Mouse (Mus musculus) liver, embryonic 13.5 days (tissue): Measurements from ENCODE around the gene Nusap1. TPM values are rescaled to one million over a fixed set of nuclear protein-coding genes. Genes with fewer than 3 reads are reported as not detected.
"Not testable (repeated sequence)": the region's sequence is repeated elsewhere in the genome, so short reads cannot be mapped to it uniquely, and the experiment has no call there.

Experiments used
- ATAC-seq: fragments of 200-750 bp; cut with Nextera tagmentation; 2 replicates; pipeline ENCODE4 v1.8.0; 2017; ENCODE audit warnings: low read depth, mild to moderate bottlenecking, moderate number of reproducible peaks, moderate library complexity
- DNase-seq: peaks from one replicate; pipeline ENCODE4 v3.0.0; 2022
- H3K27ac ChIP-seq: fragments of 300-500 bp; sonication (generic); 2 replicates; pipeline ENCODE4 v1.5.1; 2015; ENCODE audit warnings: moderate library complexity, mild to moderate bottlenecking, inconsistent platforms
- H3K27me3 ChIP-seq: fragments of 300-500 bp; sonication (generic); 2 replicates; pipeline ENCODE4 v1.6.1; 2015; ENCODE audit warnings: mild to moderate bottlenecking, inconsistent platforms
- H3K36me3 ChIP-seq: fragments of 300-500 bp; sonication (generic); 2 replicates; pipeline ENCODE4 v1.6.1; 2015; ENCODE audit warnings: mild to moderate bottlenecking, inconsistent platforms
- H3K4me1 ChIP-seq: fragments of 300-500 bp; sonication (generic); replicated peaks from 2 replicates; pipeline ENCODE4 v1.6.1; 2015; ENCODE audit warnings: inconsistent platforms
- H3K4me2 ChIP-seq: fragments of 300-500 bp; sonication (generic); 2 replicates; pipeline ENCODE4 v1.6.1; 2015; ENCODE audit warnings: inconsistent platforms, mild to moderate bottlenecking, moderate library complexity
- H3K4me3 ChIP-seq: fragments of 300-500 bp; sonication (generic); replicated peaks from 2 replicates; pipeline ENCODE4 v1.5.1; 2015; ENCODE audit warnings: mild to moderate bottlenecking, inconsistent platforms
- H3K9ac ChIP-seq: fragments of 300-500 bp; sonication (generic); 2 replicates; pipeline ENCODE4 v1.6.1; 2015; ENCODE audit warnings: mild to moderate bottlenecking, inconsistent platforms
- H3K9me3 ChIP-seq: fragments of 300-500 bp; sonication (generic); replicated peaks from 2 replicates; pipeline ENCODE4 v1.6.1; 2016; ENCODE audit warnings: inconsistent platforms
- WGBS: fragments of 180-500 bp; shearing (Covaris S2); methylation state at CpG from one replicate; pipeline ENCODE4 v1.1.7; 2015; ENCODE audit not compliant: insufficient replicate concordance; 5-methylcytosine and 5-hydroxymethylcytosine counted together
- polyA plus RNA-seq: library from polyadenylated mRNA; unstranded; fragments of >200 nt; fragmentation: Nextera tagmentation; extraction: Ambion mirVana; gene quantifications from 2 replicates; pipeline ENCODE4 v1.2.1, GENCODE M21; 2015

The Nusap1 gene
- polyA plus RNA-seq, 1 experiment from 2014 or later = 90.6 TPM

- Histone ChIP-seq H3K27ac (no peak overlapping the region), H3K9me3 (no peaks in the 10 kb centered on the region), H3K27me3 (no peaks in the 10 kb centered on the region), H3K9ac (no peak overlapping the region), H3K4me2 (no peak overlapping the region), H3K4me1 (no peaks in the 10 kb centered on the region), H3K36me3 (peaks cover 99% of the 10 kb centered on the region), H3K4me3 (no peak overlapping the region)
- no peak for ATAC-seq
- no peak for DNase-seq
- 87% methylated on average over 5 of the region's 5 CpGs for WGBS
These were observed 26.2 kb downstream of the Nusap1 start for GRCm38 (mm10) chr2:119644254-119644653.

GRCm38 (mm10) chr2:119662220-119663182 lies 44.4 kb downstream of the Nusap1 start, which contains the start of gene Ndufaf1:
TSS of gene Ndufaf1 (minus strand) at chr2:119662827.
- ATAC-seq = peak; percentile 87
- H3K4me1 ChIP-seq = peaks cover 15% of the 10 kb centered on the region

GRCm38 (mm10) chr2:119665744-119666143 lies 47.6 kb downstream of the Nusap1 start:
- not testable (repeated sequence) for H3K9ac ChIP-seq, H3K9me3 ChIP-seq, H3K27ac ChIP-seq, H3K4me3 ChIP-seq, ATAC-seq, DNase-seq, H3K4me2 ChIP-seq, H3K36me3 ChIP-seq, H3K27me3 ChIP-seq
- peaks cover 29% of the 10 kb centered on the region for H3K4me1 ChIP-seq
- WGBS = 66% methylated on average over 22 of the region's 23 CpGs

More at GRCm38 (mm10) chr2:119662220-119663182, 44.4 kb downstream of the Nusap1 start, which contains the start of gene Ndufaf1:
- Histone ChIP-seq H3K4me3 (peak within 1 kb of the TSS; percentile 79), H3K9me3 (no peaks in the 10 kb centered on the region), H3K27ac (peak within 1 kb of the TSS; percentile 69), H3K27me3 (no peaks in the 10 kb centered on the region), H3K36me3 (peaks cover 25% of the 10 kb centered on the region), H3K4me2 (peak within 1 kb of the TSS; percentile 73), H3K9ac (peak within 1 kb of the TSS; percentile 90)
- peak; percentile 70 for DNase-seq
- 1% methylated on average over 44 of the region's 44 CpGs for WGBS

GRCm38 (mm10) chr2:119669010-119669409 lies 50.9 kb downstream of the Nusap1 start:
- Histone ChIP-seq H3K36me3 (no peaks in the 10 kb centered on the region), H3K4me1 (peaks cover 19% of the 10 kb centered on the region), H3K4me3 (no peak overlapping the region), H3K4me2 (no peak overlapping the region), H3K9me3 (no peaks in the 10 kb centered on the region), H3K27ac (no peak overlapping the region), H3K9ac (no peak overlapping the region), H3K27me3 (0 out of 2 replicates have a peak, but pooled peaks cover 3% of the 10 kb centered on the region)
- WGBS = 23% methylated on average over 7 of the region's 7 CpGs
- DNase-seq (no peak), ATAC-seq (no peak)

- peaks cover 27% of the 10 kb centered on the region for H3K4me1 ChIP-seq
- H3K27me3 ChIP-seq = 0 out of 2 replicates have a peak, but pooled peaks cover 3% of the 10 kb centered on the region
- peak within 1 kb of the TSS; percentile 92 for H3K4me3 ChIP-seq
- WGBS = under 1% methylated on average over 55 of the region's 58 CpGs
- DNase-seq (peak; percentile 89), ATAC-seq (peak; percentile 92)
- peak within 1 kb of the TSS; percentile 89 for H3K4me2 ChIP-seq
- H3K27ac ChIP-seq = peak within 1 kb of the TSS; percentile 89
- H3K9me3 ChIP-seq = no peaks in the 10 kb centered on the region
- H3K9ac ChIP-seq = peak within 1 kb of the TSS; percentile 98
- no peaks in the 10 kb centered on the region for H3K36me3 ChIP-seq
These were observed 56.6 kb downstream of the Nusap1 start, which contains the start of gene Rtf1 for GRCm38 (mm10) chr2:119674525-119675214. TSS of gene Rtf1 (plus strand) at chr2:119675068.

GRCm38 (mm10) chr2:119675215-119675784 lies 57.2 kb downstream of the Nusap1 start:
- DNase-seq (no peak), ATAC-seq (peak; percentile 81)
- peak overlapping the region; percentile 89 for H3K4me2 ChIP-seq
- no peaks in the 10 kb centered on the region for H3K9me3 ChIP-seq
- peaks cover 27% of the 10 kb centered on the region for H3K4me1 ChIP-seq
- 0 out of 2 replicates have a peak, but pooled peaks cover 3% of the 10 kb centered on the region for H3K36me3 ChIP-seq
- peak overlapping the region; percentile 89 for H3K27ac ChIP-seq
- H3K9ac ChIP-seq = peak overlapping the region; percentile 98
- H3K4me3 ChIP-seq = peak overlapping the region; percentile 92
- H3K27me3 ChIP-seq = 0 out of 2 replicates have a peak, but pooled peaks cover 3% of the 10 kb centered on the region
- WGBS = under 1% methylated on average over 38 of the region's 39 CpGs

- no peak for DNase-seq
- Histone ChIP-seq H3K27me3 (no peaks in the 10 kb centered on the region), H3K9me3 (no peaks in the 10 kb centered on the region), H3K4me1 (peaks cover 27% of the 10 kb centered on the region), H3K36me3 (0 out of 2 replicates have a peak, but pooled peaks cover 3% of the 10 kb centered on the region), H3K4me3 (peak overlapping the region; percentile 92), H3K4me2 (peak overlapping the region; percentile 89), H3K27ac (peak overlapping the region; percentile 89), H3K9ac (peak overlapping the region; percentile 98)
- ATAC-seq = no peak
- 1% methylated on average over 5 of the region's 5 CpGs for WGBS
These were observed 57.7 kb downstream of the Nusap1 start for GRCm38 (mm10) chr2:119675831-119676230.

- Histone ChIP-seq H3K9ac (no peak overlapping the region), H3K27me3 (no peaks in the 10 kb centered on the region), H3K4me3 (no peak overlapping the region), H3K4me1 (no peaks in the 10 kb centered on the region), H3K27ac (no peak overlapping the region), H3K36me3 (peaks cover 22% of the 10 kb centered on the region), H3K4me2 (no peak overlapping the region), H3K9me3 (0 out of 2 replicates have a peak, but pooled peaks cover 3% of the 10 kb centered on the region)
- DNase-seq (no peak), ATAC-seq (no peak)
- 95% methylated on average over 2 of the region's 2 CpGs for WGBS
These were observed 65.6 kb downstream of the Nusap1 start for GRCm38 (mm10) chr2:119683706-119684105.

GRCm38 (mm10) chr2:119692003-119692701 lies 74.1 kb downstream of the Nusap1 start:
- H3K9ac ChIP-seq = no peak overlapping the region
- no peak overlapping the region for H3K27ac ChIP-seq
- H3K4me1 ChIP-seq = no peaks in the 10 kb centered on the region
- no peak for DNase-seq
- peaks cover 17% of the 10 kb centered on the region for H3K36me3 ChIP-seq
- no peaks in the 10 kb centered on the region for H3K27me3 ChIP-seq
- H3K9me3 ChIP-seq = no peaks in the 10 kb centered on the region
- no peak overlapping the region for H3K4me2 ChIP-seq
- 74% methylated on average over 9 of the region's 9 CpGs for WGBS
- H3K4me3 ChIP-seq = no peak overlapping the region
- no peak for ATAC-seq

GRCm38 (mm10) chr2:119694826-119695225 lies 76.7 kb downstream of the Nusap1 start:
- Histone ChIP-seq H3K4me3 (no peak overlapping the region), H3K9me3 (no peaks in the 10 kb centered on the region), H3K27ac (no peak overlapping the region), H3K4me2 (no peak overlapping the region), H3K27me3 (no peaks in the 10 kb centered on the region), H3K36me3 (peaks cover 15% of the 10 kb centered on the region), H3K4me1 (no peaks in the 10 kb centered on the region; the same call in 1 of the 2 replicates), H3K9ac (no peak overlapping the region)
- no peak for DNase-seq
- 77% methylated on average over 2 of the region's 2 CpGs for WGBS
- no peak for ATAC-seq
